Mouse (Mus musculus): ENCODE measurements at regions not wholly inside any gene's neighbourhood (a gene's known extent, or its start where the extent isn't known, plus 50 kb on each side); places are given as distances from the start of the nearest gene placed in this dataset.
"Not testable (repeated sequence)": the region's sequence is repeated elsewhere in the genome, so short reads cannot be mapped to it uniquely, and the experiment has no call there.

- DNase-seq (ENCODE audit: low read depth, low spot score): peak; percentile 4
Measured at GRCm38 (mm10) chr4:69677315-69677714, 723.1 kb upstream of the Brinp1 start.

- DNase-seq (ENCODE audit: low read depth, low spot score): no peak
Measured at GRCm38 (mm10) chr4:69673456-69673855, 719.3 kb upstream of the Brinp1 start.

GRCm38 (mm10) chr4:69628908-69629307, 674.7 kb upstream of the Brinp1 start:
- no peak for DNase-seq (ENCODE audit: low read depth, low spot score)

GRCm38 (mm10) chr4:69626426-69626825, 672.2 kb upstream of the Brinp1 start:
- DNase-seq (ENCODE audit: low read depth, low spot score): not testable (repeated sequence)

DNA sequence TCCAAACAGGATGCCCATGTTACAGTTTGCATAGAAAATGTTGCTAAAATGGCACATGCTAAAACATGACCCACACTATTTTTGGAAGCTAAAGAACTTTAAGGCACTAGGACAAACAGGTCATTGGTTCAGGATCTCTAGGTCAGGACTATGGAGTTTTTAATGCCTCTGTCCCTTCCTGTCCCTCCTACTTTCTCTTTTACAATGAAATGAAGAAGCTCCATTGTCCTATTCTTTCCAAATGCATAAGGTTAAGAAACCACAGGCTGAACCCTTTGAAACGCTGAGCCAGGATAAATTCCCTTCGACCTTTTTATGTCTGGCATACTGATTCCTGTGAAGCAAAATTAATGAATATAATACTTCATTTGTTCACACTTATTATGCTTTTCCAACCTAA, 671.6 kb upstream of the Brinp1 start:
- no peak for DNase-seq (ENCODE audit: low read depth, low spot score)

DNA sequence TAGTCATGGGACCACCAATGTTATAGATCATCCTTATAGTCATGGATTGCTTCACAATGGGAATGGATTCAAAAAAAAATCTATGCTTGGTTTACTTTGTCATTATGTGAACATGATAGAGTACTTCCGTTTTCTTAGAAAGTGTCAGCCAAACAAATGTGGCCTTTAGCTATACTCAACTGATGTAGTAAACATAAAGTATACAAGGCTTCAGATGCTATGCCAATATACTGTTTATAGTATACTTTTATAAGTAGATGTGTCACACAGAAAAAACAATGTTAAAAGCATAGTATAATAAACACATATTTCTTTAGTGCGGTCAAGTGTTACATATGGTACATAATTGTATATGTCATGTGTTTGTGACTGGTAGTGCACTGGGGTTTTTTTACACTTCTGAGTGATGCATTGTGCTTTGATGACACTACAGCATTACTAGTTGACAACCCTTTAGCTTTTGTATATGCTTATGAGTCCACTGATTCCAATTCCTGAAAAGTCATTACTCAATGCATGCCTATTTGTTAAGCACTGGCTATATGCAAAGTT, 666.9 kb upstream of the Brinp1 start:
- DNase-seq (ENCODE audit: low read depth, low spot score): no peak

GRCm38 (mm10) chr4:69618161-69618730, 664.0 kb upstream of the Brinp1 start:
- no peak for DNase-seq (ENCODE audit: low read depth, low spot score)

- DNase-seq (ENCODE audit: low read depth, low spot score): no peak
Measured at GRCm38 (mm10) chr4:69614901-69615300, 660.7 kb upstream of the Brinp1 start.

GRCm38 (mm10) chr4:69611681-69612300, 657.6 kb upstream of the Brinp1 start:
- no peak for DNase-seq (ENCODE audit: low read depth, low spot score)

DNA sequence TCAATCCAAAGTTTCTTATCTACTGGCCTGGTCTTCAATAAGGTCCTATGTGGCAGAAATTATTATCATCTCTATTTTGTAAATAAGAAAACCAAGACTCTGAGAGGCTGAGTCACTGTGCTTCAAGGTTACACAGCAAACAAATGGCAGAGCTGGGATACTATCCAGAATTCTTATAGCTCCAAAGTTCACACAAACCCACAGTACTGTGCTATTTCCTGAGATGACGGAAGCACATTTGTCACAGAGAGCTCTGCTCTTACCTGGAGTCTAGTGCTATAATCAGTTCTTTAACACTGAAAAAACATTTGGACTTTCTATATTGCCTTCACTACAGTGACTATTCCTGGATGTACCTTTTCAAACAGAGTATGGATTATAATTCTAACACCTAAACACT, 654.7 kb upstream of the Brinp1 start:
- DNase-seq (ENCODE audit: low read depth, low spot score): no peak

DNA sequence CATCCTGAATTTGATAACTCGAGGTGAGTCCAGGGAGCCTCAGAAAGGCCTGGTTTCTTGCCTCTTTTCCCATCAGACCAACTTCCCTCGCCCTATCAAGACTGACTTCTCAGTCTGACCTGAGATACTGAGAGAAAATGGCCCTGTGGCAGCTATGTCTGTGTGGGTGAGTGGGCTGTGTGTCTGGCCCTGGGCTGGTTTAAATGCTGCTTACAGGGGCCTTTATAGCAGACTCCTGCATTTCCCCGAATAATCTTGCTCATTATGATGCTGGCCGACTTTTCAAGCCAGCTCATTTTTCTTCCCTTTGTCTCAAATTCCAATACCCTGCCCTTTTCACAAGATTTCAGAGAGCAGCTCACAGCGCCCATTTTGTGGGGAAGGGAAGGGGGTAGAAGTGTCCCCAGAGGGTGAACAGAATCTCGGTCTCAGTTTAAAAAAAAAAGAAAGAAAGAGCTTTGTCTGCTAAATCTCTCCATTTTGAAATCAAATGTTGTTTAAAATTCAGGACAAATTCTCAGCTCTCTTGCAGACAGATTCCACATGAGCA, 642.9 kb upstream of the Brinp1 start:
- no peak for DNase-seq (ENCODE audit: low read depth, low spot score)

- DNase-seq (ENCODE audit: low read depth, low spot score): no peak
Measured at GRCm38 (mm10) chr4:69594022-69594421, 639.8 kb upstream of the Brinp1 start.

- DNase-seq (ENCODE audit: low read depth, low spot score): no peak
Measured at GRCm38 (mm10) chr4:69576256-69576655, 622.1 kb upstream of the Brinp1 start.

GRCm38 (mm10) chr4:69548104-69548503, 593.9 kb upstream of the Brinp1 start:
- DNase-seq (ENCODE audit: low read depth, low spot score): no peak

DNA sequence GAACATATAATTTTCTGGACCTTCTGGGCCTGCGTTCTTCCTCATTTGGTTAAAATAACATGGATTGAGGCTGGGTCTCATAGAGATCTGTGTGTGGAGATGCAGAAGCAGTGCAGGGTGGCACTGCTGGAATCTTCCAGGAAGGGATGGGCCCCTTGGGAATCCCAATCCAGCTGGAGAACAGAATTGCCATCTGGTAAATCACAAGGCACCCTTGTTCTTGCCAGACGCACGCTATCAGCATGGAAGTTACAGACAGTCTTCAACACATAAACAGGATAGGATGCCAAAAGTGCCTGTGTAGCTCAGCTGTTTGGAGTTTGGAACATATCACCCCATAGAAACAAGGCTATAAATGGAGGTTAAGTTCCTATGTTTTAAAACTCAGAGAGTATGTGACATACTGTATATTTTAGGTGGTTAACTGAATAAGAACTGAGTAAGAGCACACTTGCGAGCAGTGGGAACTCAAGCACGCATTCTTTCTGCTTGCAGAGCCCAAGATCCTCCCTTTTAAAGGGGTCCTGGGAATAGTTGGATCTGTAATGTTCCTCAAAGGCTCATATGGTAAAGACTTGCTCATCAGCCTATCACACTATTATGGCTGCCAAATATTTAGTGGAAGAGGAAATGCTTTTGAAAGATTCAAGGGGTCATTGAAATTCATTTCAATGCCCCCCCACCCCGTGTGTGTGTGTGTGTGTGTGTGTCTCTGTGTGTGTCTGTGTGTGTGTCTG, 584.1 kb upstream of the Brinp1 start:
- peak; percentile 74 for DNase-seq (ENCODE audit: low read depth, low spot score)

GRCm38 (mm10) chr4:69533107-69533506, 578.9 kb upstream of the Brinp1 start:
- no peak for DNase-seq (ENCODE audit: low read depth, low spot score)

GRCm38 (mm10) chr4:69523112-69523511, 568.9 kb upstream of the Brinp1 start:
- DNase-seq (ENCODE audit: low read depth, low spot score): no peak

- DNase-seq (ENCODE audit: low read depth, low spot score): no peak
Measured at GRCm38 (mm10) chr4:69508281-69508680, 554.1 kb upstream of the Brinp1 start.

DNA sequence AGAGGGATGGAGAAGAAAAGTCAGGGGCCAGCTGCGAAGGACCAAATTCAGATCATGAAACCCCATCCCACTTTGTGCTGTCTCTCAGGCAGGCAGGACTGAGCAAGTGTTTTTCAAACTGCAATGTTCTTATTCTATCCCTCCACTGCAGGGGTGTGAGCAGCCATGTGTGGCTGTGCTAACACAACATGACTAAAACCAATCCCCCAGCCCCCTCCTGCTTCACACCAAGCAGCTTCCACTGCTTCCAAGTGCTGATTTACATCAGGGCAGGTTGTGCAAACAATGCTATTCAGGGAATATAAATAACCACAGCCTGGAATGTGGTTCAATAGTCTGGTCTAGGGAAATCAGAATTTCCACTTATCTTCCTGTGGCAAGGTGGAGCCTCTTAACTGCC, 517.0 kb upstream of the Brinp1 start:
- no peak for DNase-seq (ENCODE audit: low read depth, low spot score)

DNA sequence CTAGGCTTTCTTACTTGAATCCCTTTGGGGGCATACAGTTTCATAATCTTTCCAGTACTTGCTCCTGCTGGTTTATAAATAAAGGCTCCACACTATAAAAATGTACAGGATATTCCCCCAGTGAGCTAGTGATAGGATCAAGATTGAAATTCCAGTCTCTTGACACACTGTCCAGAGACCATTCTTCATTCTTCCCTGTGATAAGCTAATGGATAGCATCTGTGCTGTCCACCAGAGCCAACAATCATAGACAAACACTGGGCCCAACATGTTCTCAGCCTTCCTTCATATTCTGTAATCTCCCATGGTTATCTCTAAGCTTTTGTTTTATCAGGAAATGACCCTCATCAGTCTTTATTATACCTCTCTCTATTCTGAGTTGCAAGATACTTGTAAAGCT, 505.8 kb upstream of the Brinp1 start:
- DNase-seq (ENCODE audit: low read depth, low spot score): no peak

DNA sequence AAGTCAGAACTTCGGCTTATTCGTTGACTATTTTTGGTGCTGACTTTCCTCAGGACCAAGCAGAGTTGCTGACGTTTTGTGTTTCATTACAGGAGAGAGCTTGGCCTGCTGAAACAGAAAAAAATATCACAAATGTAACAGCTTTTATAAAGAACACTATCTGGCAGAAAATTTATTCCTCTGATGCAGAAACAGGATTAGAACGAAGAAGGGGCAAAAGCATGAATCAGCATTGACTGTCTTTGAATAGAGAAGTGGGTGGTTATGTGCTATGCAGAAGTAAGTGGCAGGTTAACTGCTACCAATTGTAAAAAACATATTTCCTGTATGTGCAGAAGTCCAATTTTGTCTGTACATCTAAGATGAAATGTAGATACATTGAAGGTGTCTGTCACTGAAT, 502.2 kb upstream of the Brinp1 start:
- DNase-seq (ENCODE audit: low read depth, low spot score): no peak

DNA sequence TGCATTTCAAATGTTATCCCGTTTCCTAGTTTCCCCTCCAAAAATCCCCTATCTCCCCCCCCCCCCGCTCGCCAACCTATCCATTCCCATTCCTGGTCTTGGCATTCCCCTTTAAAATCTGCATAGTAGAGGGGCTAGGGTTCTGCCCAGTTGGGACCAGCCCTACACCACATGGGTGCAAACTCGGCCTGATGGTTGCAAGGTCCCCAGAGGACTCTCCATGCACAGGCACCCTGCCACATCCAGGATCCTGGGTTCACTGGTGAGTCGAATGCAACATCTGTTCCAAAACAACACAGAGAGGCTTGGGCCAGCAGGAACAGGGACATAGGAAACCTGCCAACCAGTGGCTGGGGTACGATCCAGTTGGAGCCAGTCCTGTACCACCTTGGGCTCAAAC, 492.0 kb upstream of the Brinp1 start:
- no peak for DNase-seq (ENCODE audit: low read depth, low spot score)

GRCm38 (mm10) chr4:69443956-69444355, 489.8 kb upstream of the Brinp1 start:
- DNase-seq (ENCODE audit: low read depth, low spot score): no peak
